Mouse (Mus musculus): ENCODE measurements around the gene Marveld3.

DNA sequence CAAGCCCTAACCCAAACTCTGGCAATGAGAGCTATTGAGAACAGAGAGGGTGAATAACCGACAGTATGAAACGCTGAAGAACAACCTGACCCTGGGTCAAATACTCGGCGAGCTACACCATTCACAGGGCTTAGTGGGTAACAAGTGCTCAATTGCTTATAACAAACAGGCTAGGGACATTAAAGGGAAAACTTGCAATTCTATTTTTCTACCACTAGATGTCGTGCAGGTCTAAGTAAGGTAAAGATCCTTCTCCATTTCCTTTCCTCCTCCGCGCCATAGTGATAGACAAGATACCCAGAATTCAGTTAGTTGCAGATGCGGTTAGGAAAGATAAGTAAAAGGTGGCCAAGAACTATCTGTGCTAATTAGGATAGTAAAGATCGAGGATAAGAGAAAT is 8.3 kb upstream of the Marveld3 start:
- no peak for TF ChIP-seq CTCF (IDR thresholded peaks at IDR 0.05; ENCODE audit: borderline replicate concordance, control insufficient read depth, extremely low read depth, insufficient read depth, low read length, poor library complexity)
- no peak for TF ChIP-seq POLR2A (IDR thresholded peaks at IDR 0.05; ENCODE audit: control insufficient read depth, extremely low read depth, insufficient read depth, low read length, poor library complexity)
